Mouse (Mus musculus): ENCODE measurements at regions not wholly inside any gene's neighbourhood (a gene's known extent, or its start where the extent isn't known, plus 50 kb on each side); places are given as distances from the start of the nearest gene placed in this dataset.

DNA sequence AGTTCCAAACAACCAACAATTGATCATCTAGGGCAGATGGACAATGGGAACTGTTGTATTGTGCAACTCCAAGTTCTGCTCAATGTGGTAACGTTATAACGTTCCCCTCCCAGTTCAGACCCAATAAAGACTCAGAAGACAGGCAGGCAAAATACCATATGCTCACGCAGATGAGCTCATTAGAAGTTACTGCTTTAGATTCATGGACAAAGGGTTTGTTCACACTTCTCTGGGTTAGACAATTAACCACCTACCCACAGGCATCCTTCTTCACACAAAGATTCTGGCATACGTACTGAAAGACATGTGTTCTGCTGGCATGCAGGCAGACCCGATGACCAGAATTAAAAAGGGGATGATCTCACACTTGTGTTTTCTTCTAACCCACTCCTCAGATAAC, 130.0 kb downstream of the Polr2m start:
- DNase-seq = no peak
